9 mouse cellular contexts compared by ENCODE assay signal in genomic region chr19:4497263-4497973, GRCm38 (mm10). TPM values are rescaled to one million over a fixed set of nuclear protein-coding genes. Genes with fewer than 3 reads are reported as not detected.
DNase-seq lines count a peak whose midpoint lies in the region; ATAC-seq and TF ChIP-seq lines count a peak whose summit lies in the region.
"Had no signal": no experiment of that assay in that cellular context is flagged by ENCODE, and none has a peak within 500 bp of the region (broad histone marks: within the 10 kb centered on the region; RNA-seq: fewer than 3 reads in every experiment).

No protein-coding gene starts in this region.

- 3% methylated on average over 4 of the region's 4 CpGs for WGBS in lung, embryonic 14.5 days
- 2% methylated on average over 4 of the region's 4 CpGs for WGBS in olfactory bulb, adult 2 months

- ATAC-seq in lung, embryonic 14.5 days (ENCODE audit: insufficient read depth): peak; percentile 50; the same call in 1 of the 2 replicates

- no peaks in the 10 kb centered on the region for H3K9me3 ChIP-seq in lung, embryonic 14.5 days (ENCODE audit: low read depth, low read length)

- TF ChIP-seq POLR2A in olfactory bulb, adult 2 months (IDR thresholded peaks at IDR 0.05; ENCODE audit: insufficient read depth, low read depth, low read length): no peak

- intact Hi-C loops in heart, postnatal 10 days (cut with DNase I): loop anchor here (5.0 kb wide), 1 partner anchor 130 kb away; the partner anchor contains the start of gene Rce1

- H3K4me1 ChIP-seq in lung, embryonic 14.5 days (ENCODE audit: insufficient read depth): no peaks in the 10 kb centered on the region
- peaks cover 11% of the 10 kb centered on the region for H3K4me1 ChIP-seq in olfactory bulb, adult 2 months (ENCODE audit: control insufficient read depth, insufficient read depth, low read length)

- peak; percentile 97 for TF ChIP-seq CTCF in lung, embryonic 14.5 days (IDR thresholded peaks at IDR 0.05; ENCODE audit: low read depth)
- TF ChIP-seq CTCF in olfactory bulb, adult 2 months (IDR thresholded peaks at IDR 0.05; ENCODE audit: insufficient read depth, low read depth, low read length): peak; percentile 81

- DNase-seq in ES-CJ7 (ENCODE audit: low read depth, low spot score): peak; percentile 87
- DNase-seq in c-Kit-negative CD71-positive TER-119-positive erythroid progenitor cells, embryonic 14.5 days (ENCODE audit: low read depth, low spot score): peak; percentile 57
- DNase-seq in fibroblast of lung, adult 2 months (ENCODE audit: low read depth): peak; percentile 90
- peak; percentile 70 to 82 for DNase-seq in heart, postnatal 10 days
- peak; percentile 84 to 86 for DNase-seq in kidney, postnatal 4 days
- DNase-seq in lung, embryonic 14.5 days: peak; percentile 91
- peak; percentile 69 for DNase-seq in thymus, postnatal 14 days

- peak overlapping the region; percentile 38; the same call in 1 of the 2 replicates for H3K4me2 ChIP-seq in lung, embryonic 14.5 days

- no peaks in the 10 kb centered on the region for H3K36me3 ChIP-seq in lung, embryonic 14.5 days (ENCODE audit: insufficient read depth)

- H3K9ac ChIP-seq in lung, embryonic 14.5 days: no peak overlapping the region

- no peaks in the 10 kb centered on the region for H3K27me3 ChIP-seq in lung, embryonic 14.5 days (ENCODE audit: insufficient read depth, low read length)

- no peak overlapping the region for H3K27ac ChIP-seq in lung, embryonic 14.5 days (ENCODE audit: low read depth)
- no peak overlapping the region for H3K27ac ChIP-seq in olfactory bulb, adult 2 months (ENCODE audit: insufficient read depth, low read depth, low read length)
- H3K27ac ChIP-seq: macrophage had no signal

- H3K4me3 ChIP-seq in lung, embryonic 14.5 days (ENCODE audit: low read depth, low read length): no peak overlapping the region
- H3K4me3 ChIP-seq in olfactory bulb, adult 2 months (ENCODE audit: insufficient read depth, low read depth, low read length): no peak overlapping the region

RNA-seq across cellular contexts. Expression of gene 2010003K11Rik, which starts 1.0 kb away (rescaled TPM):
- total RNA-seq in heart, postnatal 10 days (2021): 1 to 10 TPM in 1 of 2 experiments, under 1 TPM in 1; 0.30 to 1.0 TPM
- not detected in 2 replicates for polyA plus RNA-seq in lung, embryonic 14.5 days (2014; fragmentation: Nextera tagmentation; extraction: Ambion mirVana)
- not detected in 2 replicates for polyA plus RNA-seq in olfactory bulb, adult 2 months (2012; ENCODE audit: insufficient read depth, insufficient read length, low replicate concordance, missing spikeins)
- polyA plus RNA-seq: macrophage had no signal

RNA-seq across cellular contexts. Expression of gene Pcx, which starts 12.9 kb away (rescaled TPM):
- 10 to 100 TPM in 1 of 2 experiments, 1 to 10 TPM in 1; 7.1 to 22.9 TPM for total RNA-seq in heart, postnatal 10 days (2021)
- 12.7 and 14.0 TPM in 2 replicates for polyA plus RNA-seq in lung, embryonic 14.5 days (2014; fragmentation: Nextera tagmentation; extraction: Ambion mirVana)
- polyA plus RNA-seq in olfactory bulb, adult 2 months (2012; ENCODE audit: insufficient read depth, insufficient read length, low replicate concordance, missing spikeins): not detected in 2 replicates

RNA-seq across cellular contexts. Expression of gene Syt12, which starts 20.2 kb away (rescaled TPM):
- 1 to 10 TPM in 1 of 2 experiments, under 1 TPM in 1; 0.47 to 2.7 TPM for total RNA-seq in heart, postnatal 10 days (2021)
- polyA plus RNA-seq in lung, embryonic 14.5 days (2014; fragmentation: Nextera tagmentation; extraction: Ambion mirVana): 1.3 and 1.8 TPM in 2 replicates
- polyA plus RNA-seq in olfactory bulb, adult 2 months (2012; ENCODE audit: insufficient read depth, insufficient read length, low replicate concordance, missing spikeins): not detected in 2 replicates
- polyA plus RNA-seq: macrophage had no signal

RNA-seq across cellular contexts. Expression of gene Rhod, which starts 58.2 kb away (rescaled TPM):
- 10 to 100 TPM in 1 of 2 experiments, 1 to 10 TPM in 1; 8.5 to 10.6 TPM for total RNA-seq in heart, postnatal 10 days (2021)
- polyA plus RNA-seq in lung, embryonic 14.5 days (2014; fragmentation: Nextera tagmentation; extraction: Ambion mirVana): 33.7 and 46.0 TPM in 2 replicates
- not detected in 2 replicates for polyA plus RNA-seq in olfactory bulb, adult 2 months (2012; ENCODE audit: insufficient read depth, insufficient read length, low replicate concordance, missing spikeins)

Comparison
In these comparisons a context has a peak if more than half of its experiments do, and no peak if none do; other contexts are left out.
1. RNA of gene Pcx, which starts 12.9 kb away (polyA plus RNA-seq): 12.7 to 14.0 TPM in lung, embryonic 14.5 days; not detected in olfactory bulb, adult 2 months; every median in the first group is over 10 times any median in the second.
2. Peak in every context shown above with its lines, with median percentiles within 50 percentile points of each other: DNase-seq.